Mouse (Mus musculus): ENCODE results near the gene Gna14. TPM values are rescaled to one million over a fixed set of nuclear protein-coding genes. Genes with fewer than 3 reads are reported as not detected.

Gna14 gene
- polyA plus RNA-seq, 1 experiment from 2014 or later: 0.79 TPM

- Histone ChIP-seq H3K4me3 (ENCODE audit: low read depth, low read length) (no peak overlapping the region), H3K9me3 (ENCODE audit: low read length) (no peaks in the 10 kb centered on the region), H3K36me3 (replicated peaks; ENCODE audit: insufficient read depth, low read length) (no peaks in the 10 kb centered on the region), H3K4me1 (ENCODE audit: insufficient read depth) (no peaks in the 10 kb centered on the region), H3K9ac (replicated peaks) (no peak overlapping the region), H3K4me2 (ENCODE audit: low read depth, low read length) (no peak overlapping the region), H3K27me3 (ENCODE audit: insufficient read depth, low read length) (no peaks in the 10 kb centered on the region), H3K27ac (ENCODE audit: low read depth) (no peak overlapping the region)
- TF ChIP-seq EP300 (IDR thresholded peaks at IDR 0.05; ENCODE audit: low read depth): no peak
- TF ChIP-seq CTCF (IDR thresholded peaks at IDR 0.05; ENCODE audit: low read depth): no peak
- DNase-seq (no peak), ATAC-seq (no peak)
- 70% methylated on average over 2 of the region's 2 CpGs for WGBS (ENCODE audit: insufficient replicate concordance)
These were observed 102.9 kb downstream of the Gna14 start for GRCm38 (mm10) chr19:16538416-16538815.

- TF ChIP-seq EP300 (IDR thresholded peaks at IDR 0.05; ENCODE audit: low read depth): no peak
- TF ChIP-seq CTCF (IDR thresholded peaks at IDR 0.05; ENCODE audit: low read depth): no peak
- H3K27me3 ChIP-seq (ENCODE audit: insufficient read depth, low read length): no peaks in the 10 kb centered on the region
- no peaks in the 10 kb centered on the region for H3K4me1 ChIP-seq (ENCODE audit: insufficient read depth)
- no peak overlapping the region for H3K4me3 ChIP-seq (ENCODE audit: low read depth, low read length)
- no peaks in the 10 kb centered on the region for H3K36me3 ChIP-seq (replicated peaks; ENCODE audit: insufficient read depth, low read length)
- H3K9me3 ChIP-seq (ENCODE audit: low read length): no peaks in the 10 kb centered on the region
- ATAC-seq (no peak), DNase-seq (no peak)
- no peak overlapping the region for H3K27ac ChIP-seq (ENCODE audit: low read depth)
- no peak overlapping the region for H3K4me2 ChIP-seq (ENCODE audit: low read depth, low read length)
- H3K9ac ChIP-seq (replicated peaks): no peak overlapping the region
- 73% methylated on average over 4 of the region's 4 CpGs for WGBS (ENCODE audit: insufficient replicate concordance)
These were observed 108.1 kb downstream of the Gna14 start for GRCm38 (mm10) chr19:16543688-16544087.

- Histone ChIP-seq H3K9ac (replicated peaks) (no peak overlapping the region), H3K27ac (ENCODE audit: low read depth) (no peak overlapping the region), H3K4me2 (ENCODE audit: low read depth, low read length) (no peak overlapping the region), H3K36me3 (replicated peaks; ENCODE audit: insufficient read depth, low read length) (no peaks in the 10 kb centered on the region), H3K9me3 (ENCODE audit: low read length) (no peaks in the 10 kb centered on the region), H3K4me1 (ENCODE audit: insufficient read depth) (no peaks in the 10 kb centered on the region), H3K4me3 (ENCODE audit: low read depth, low read length) (no peak overlapping the region), H3K27me3 (ENCODE audit: insufficient read depth, low read length) (no peaks in the 10 kb centered on the region)
- WGBS (ENCODE audit: insufficient replicate concordance): 73% methylated on average over 8 of the region's 8 CpGs
- no peak for TF ChIP-seq EP300 (IDR thresholded peaks at IDR 0.05; ENCODE audit: low read depth)
- no peak for TF ChIP-seq CTCF (IDR thresholded peaks at IDR 0.05; ENCODE audit: low read depth)
- DNase-seq (no peak), ATAC-seq (no peak)
These were observed 121.4 kb downstream of the Gna14 start for GRCm38 (mm10) chr19:16556988-16557387.

- Histone ChIP-seq H3K9ac (replicated peaks) (no peak overlapping the region), H3K4me2 (ENCODE audit: low read depth, low read length) (no peak overlapping the region), H3K4me1 (ENCODE audit: insufficient read depth) (no peaks in the 10 kb centered on the region), H3K9me3 (ENCODE audit: low read length) (no peaks in the 10 kb centered on the region), H3K4me3 (ENCODE audit: low read depth, low read length) (no peak overlapping the region), H3K36me3 (replicated peaks; ENCODE audit: insufficient read depth, low read length) (no peaks in the 10 kb centered on the region), H3K27ac (ENCODE audit: low read depth) (no peak overlapping the region), H3K27me3 (ENCODE audit: insufficient read depth, low read length) (no peaks in the 10 kb centered on the region)
- 78% methylated on average over 5 of the region's 5 CpGs for WGBS (ENCODE audit: insufficient replicate concordance)
- DNase-seq (no peak), ATAC-seq (no peak)
- TF ChIP-seq EP300 (IDR thresholded peaks at IDR 0.05; ENCODE audit: low read depth) (no peak), CTCF (IDR thresholded peaks at IDR 0.05; ENCODE audit: low read depth) (peak; percentile 69)
These were observed 122.4 kb downstream of the Gna14 start for GRCm38 (mm10) chr19:16557971-16558370.

GRCm38 (mm10) chr19:16558570-16558969, 123.0 kb downstream of the Gna14 start:
- ATAC-seq (no peak), DNase-seq (no peak)
- Histone ChIP-seq H3K9ac (replicated peaks) (no peak overlapping the region), H3K27ac (ENCODE audit: low read depth) (no peak overlapping the region), H3K9me3 (ENCODE audit: low read length) (no peaks in the 10 kb centered on the region), H3K27me3 (ENCODE audit: insufficient read depth, low read length) (no peaks in the 10 kb centered on the region), H3K4me1 (ENCODE audit: insufficient read depth) (no peaks in the 10 kb centered on the region), H3K36me3 (replicated peaks; ENCODE audit: insufficient read depth, low read length) (no peaks in the 10 kb centered on the region), H3K4me2 (ENCODE audit: low read depth, low read length) (no peak overlapping the region), H3K4me3 (ENCODE audit: low read depth, low read length) (no peak overlapping the region)
- TF ChIP-seq CTCF (IDR thresholded peaks at IDR 0.05; ENCODE audit: low read depth) (no peak), EP300 (IDR thresholded peaks at IDR 0.05; ENCODE audit: low read depth) (no peak)
- 74% methylated on average over 2 of the region's 2 CpGs for WGBS (ENCODE audit: insufficient replicate concordance)

GRCm38 (mm10) chr19:16559243-16559896, 123.8 kb downstream of the Gna14 start:
- TF ChIP-seq EP300 (IDR thresholded peaks at IDR 0.05; ENCODE audit: low read depth): no peak
- TF ChIP-seq CTCF (IDR thresholded peaks at IDR 0.05; ENCODE audit: low read depth): no peak
- whole genome bisulfite sequencing (ENCODE audit: insufficient replicate concordance): 69% methylated on average over 9 of the region's 9 CpGs
- Histone ChIP-seq H3K9me3 (ENCODE audit: low read length) (no peaks in the 10 kb centered on the region), H3K27me3 (ENCODE audit: insufficient read depth, low read length) (no peaks in the 10 kb centered on the region), H3K9ac (replicated peaks) (no peak overlapping the region), H3K27ac (ENCODE audit: low read depth) (no peak overlapping the region), H3K36me3 (replicated peaks; ENCODE audit: insufficient read depth, low read length) (no peaks in the 10 kb centered on the region), H3K4me3 (ENCODE audit: low read depth, low read length) (no peak overlapping the region), H3K4me2 (ENCODE audit: low read depth, low read length) (no peak overlapping the region), H3K4me1 (ENCODE audit: insufficient read depth) (no peaks in the 10 kb centered on the region)
- ATAC-seq: no peak
- DNase-seq: no peak

All from liver, postnatal 0 days (tissue).